Mouse (Mus musculus): ENCODE data around the gene A230050P20Rik. TPM values are rescaled to one million over a fixed set of nuclear protein-coding genes. Genes with fewer than 3 reads are reported as not detected.
A peak's percentile ranks its signal among the peaks of the same experiment; 100 is the strongest.

A230050P20Rik gene
- polyA plus RNA-seq, 1 experiment from 2014 or later = 5.4 TPM

DNA sequence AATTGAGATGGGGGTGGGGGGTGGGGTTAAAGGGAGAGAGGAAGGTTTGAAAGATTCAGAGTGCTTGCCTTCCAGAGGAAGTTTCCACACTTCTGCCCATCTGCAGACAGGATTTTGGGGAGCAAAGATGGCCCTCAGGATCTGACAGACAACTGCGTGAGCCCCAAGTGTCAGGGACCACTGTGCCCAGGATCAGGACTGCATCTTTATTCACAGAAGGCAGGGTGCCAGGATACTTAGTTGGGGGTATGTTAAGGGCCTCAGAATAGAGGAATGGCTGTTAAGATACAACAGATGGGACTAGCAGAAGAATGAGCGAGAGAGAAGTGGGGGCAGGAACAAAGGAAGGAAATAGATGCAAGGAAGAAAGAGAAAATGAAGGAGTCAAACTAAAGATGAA, 18.1 kb downstream of the A230050P20Rik start:
- Histone ChIP-seq H3K4me3 (ENCODE audit: low read depth, low read length) (no peak overlapping the region), H3K4me1 (ENCODE audit: insufficient read depth) (peaks cover 8% of the 10 kb centered on the region), H3K9ac (replicated peaks) (no peak overlapping the region), H3K4me2 (ENCODE audit: low read depth, low read length) (no peak overlapping the region), H3K27ac (ENCODE audit: low read depth) (no peak overlapping the region), H3K27me3 (ENCODE audit: insufficient read depth, low read length) (no peaks in the 10 kb centered on the region), H3K36me3 (replicated peaks; ENCODE audit: insufficient read depth, low read length) (peaks cover 24% of the 10 kb centered on the region), H3K9me3 (ENCODE audit: low read length) (no peaks in the 10 kb centered on the region)
- WGBS (ENCODE audit: insufficient replicate concordance) = 85% methylated on average over 2 of the region's 2 CpGs
- no peak for TF ChIP-seq EP300 (IDR thresholded peaks at IDR 0.05; ENCODE audit: low read depth)
- TF ChIP-seq CTCF (IDR thresholded peaks at IDR 0.05; ENCODE audit: low read depth) = no peak
- DNase-seq = no peak
- no peak for ATAC-seq

GRCm38 (mm10) chr9:20887191-20887590, 18.7 kb downstream of the A230050P20Rik start:
- no peak for ATAC-seq
- TF ChIP-seq CTCF (IDR thresholded peaks at IDR 0.05; ENCODE audit: low read depth) (no peak), EP300 (IDR thresholded peaks at IDR 0.05; ENCODE audit: low read depth) (no peak)
- WGBS (ENCODE audit: insufficient replicate concordance) = 85% methylated on average over 6 of the region's 6 CpGs
- no peak overlapping the region for H3K27ac ChIP-seq (ENCODE audit: low read depth)
- no peaks in the 10 kb centered on the region for H3K9me3 ChIP-seq (ENCODE audit: low read length)
- H3K4me2 ChIP-seq (ENCODE audit: low read depth, low read length) = peak overlapping the region; percentile 86
- no peak overlapping the region for H3K9ac ChIP-seq (replicated peaks)
- no peaks in the 10 kb centered on the region for H3K27me3 ChIP-seq (ENCODE audit: insufficient read depth, low read length)
- DNase-seq = no peak
- peaks cover 30% of the 10 kb centered on the region for H3K36me3 ChIP-seq (replicated peaks; ENCODE audit: insufficient read depth, low read length)
- H3K4me3 ChIP-seq (ENCODE audit: low read depth, low read length) = no peak overlapping the region
- peaks cover 8% of the 10 kb centered on the region for H3K4me1 ChIP-seq (ENCODE audit: insufficient read depth)

GRCm38 (mm10) chr9:20887704-20888385, 19.4 kb downstream of the A230050P20Rik start, which contains the start of gene Ppan:
Gene Ppan (plus strand): TSS chr9:20888175.
- peaks cover 35% of the 10 kb centered on the region for H3K36me3 ChIP-seq (replicated peaks; ENCODE audit: insufficient read depth, low read length)
- peaks cover 8% of the 10 kb centered on the region for H3K4me1 ChIP-seq (ENCODE audit: insufficient read depth)
- WGBS (ENCODE audit: insufficient replicate concordance) = under 1% methylated on average over 43 of the region's 43 CpGs
- no peaks in the 10 kb centered on the region for H3K9me3 ChIP-seq (ENCODE audit: low read length)
- TF ChIP-seq CTCF (IDR thresholded peaks at IDR 0.05; ENCODE audit: low read depth) (peak; percentile 14; the same call in 1 of the 2 replicates), EP300 (IDR thresholded peaks at IDR 0.05; ENCODE audit: low read depth) (no peak)
- H3K4me2 ChIP-seq (ENCODE audit: low read depth, low read length) = peak within 1 kb of the TSS; percentile 86
- H3K4me3 ChIP-seq (ENCODE audit: low read depth, low read length) = peak within 1 kb of the TSS; percentile 67
- no peaks in the 10 kb centered on the region for H3K27me3 ChIP-seq (ENCODE audit: insufficient read depth, low read length)
- peak within 1 kb of the TSS; percentile 89 for H3K27ac ChIP-seq (ENCODE audit: low read depth)
- H3K9ac ChIP-seq (replicated peaks) = peak within 1 kb of the TSS; percentile 82
- DNase-seq = peak; percentile 94
- ATAC-seq = peak; percentile 94

DNA sequence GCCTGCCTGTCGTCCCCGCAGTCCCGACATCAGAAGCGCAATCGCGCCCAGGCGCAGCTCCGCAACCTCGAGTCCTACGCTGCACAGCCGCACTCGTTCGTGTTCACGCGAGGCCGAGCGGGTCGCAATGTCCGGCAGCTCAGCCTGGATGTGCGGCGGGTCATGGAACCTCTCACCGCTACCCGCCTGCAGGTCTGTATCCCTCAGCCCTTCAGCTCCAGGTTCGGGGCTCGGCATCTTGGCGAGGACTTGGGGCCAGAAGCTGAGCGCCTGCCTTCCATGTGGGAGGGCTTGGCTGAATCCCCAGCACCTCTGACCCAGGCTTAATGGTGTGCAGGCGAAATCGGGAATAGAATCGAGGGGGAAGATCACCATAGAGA, 19.9 kb downstream of the A230050P20Rik start:
- Histone ChIP-seq H3K4me2 (ENCODE audit: low read depth, low read length) (peak overlapping the region; percentile 86), H3K27ac (ENCODE audit: low read depth) (peak overlapping the region; percentile 89), H3K9me3 (ENCODE audit: low read length) (no peaks in the 10 kb centered on the region), H3K36me3 (replicated peaks; ENCODE audit: insufficient read depth, low read length) (peaks cover 40% of the 10 kb centered on the region), H3K9ac (replicated peaks) (peak overlapping the region; percentile 82), H3K4me3 (ENCODE audit: low read depth, low read length) (peak overlapping the region; percentile 67), H3K4me1 (ENCODE audit: insufficient read depth) (peaks cover 8% of the 10 kb centered on the region), H3K27me3 (ENCODE audit: insufficient read depth, low read length) (no peaks in the 10 kb centered on the region)
- TF ChIP-seq CTCF (IDR thresholded peaks at IDR 0.05; ENCODE audit: low read depth) (no peak; the same call in 1 of the 2 replicates), EP300 (IDR thresholded peaks at IDR 0.05; ENCODE audit: low read depth) (no peak)
- DNase-seq (no peak), ATAC-seq (peak; percentile 39)
- under 1% methylated on average over 30 of the region's 30 CpGs for WGBS (ENCODE audit: insufficient replicate concordance)

DNA sequence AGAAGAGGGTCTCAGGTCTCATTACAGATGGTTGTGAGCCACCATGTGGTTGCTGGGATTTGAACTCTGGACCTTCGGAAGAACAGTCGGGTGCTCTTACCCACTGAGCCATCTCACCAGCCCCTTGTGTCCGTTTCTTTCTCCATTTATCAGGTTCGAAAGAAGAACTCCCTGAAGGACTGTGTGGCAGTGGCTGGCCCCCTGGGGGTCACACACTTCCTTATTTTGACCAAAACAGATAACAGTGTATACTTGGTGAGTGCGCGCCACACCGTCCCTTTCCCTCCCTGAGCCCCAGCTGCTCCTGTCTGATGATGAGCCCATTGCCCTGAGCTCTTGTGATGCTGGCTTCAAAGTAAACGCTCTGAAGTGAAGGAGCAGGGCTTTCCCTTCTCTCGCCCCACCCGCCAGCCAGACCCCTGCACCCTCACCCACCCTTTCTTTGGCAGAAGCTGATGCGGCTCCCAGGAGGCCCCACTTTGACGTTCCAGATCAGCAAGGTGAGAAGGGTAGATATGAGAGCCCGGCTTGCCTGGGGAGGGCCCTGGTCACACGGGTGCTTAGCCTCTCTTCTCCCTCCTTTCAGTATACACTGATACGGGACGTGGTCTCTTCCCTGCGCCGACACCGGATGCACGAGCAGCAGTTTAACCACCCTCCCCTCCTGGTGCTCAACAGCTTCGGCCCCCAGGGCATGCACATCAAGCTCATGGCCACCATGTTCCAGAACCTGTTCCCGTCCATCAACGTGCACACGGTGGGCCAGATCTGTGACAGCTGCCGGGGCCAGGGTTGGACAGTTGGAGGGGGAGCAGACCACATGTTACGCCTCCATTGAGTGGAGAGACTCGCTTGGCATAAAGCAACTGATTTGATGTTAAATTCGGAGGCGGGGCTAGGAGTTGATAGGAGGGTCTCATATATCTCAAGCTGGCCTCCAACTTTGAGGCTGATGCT, 21.0 kb downstream of the A230050P20Rik start:
- peak overlapping the region; percentile 30 for H3K27ac ChIP-seq (ENCODE audit: low read depth)
- no peak; the same call in none of the 2 replicates for TF ChIP-seq CTCF (IDR thresholded peaks at IDR 0.05; ENCODE audit: low read depth)
- H3K4me1 ChIP-seq (ENCODE audit: insufficient read depth) = peaks cover 8% of the 10 kb centered on the region
- H3K27me3 ChIP-seq (ENCODE audit: insufficient read depth, low read length) = no peaks in the 10 kb centered on the region
- 53% methylated on average over 29 of the region's 29 CpGs for WGBS (ENCODE audit: insufficient replicate concordance)
- DNase-seq = peak; percentile 61
- peaks cover 50% of the 10 kb centered on the region for H3K36me3 ChIP-seq (replicated peaks; ENCODE audit: insufficient read depth, low read length)
- peak overlapping the region; percentile 86 for H3K4me2 ChIP-seq (ENCODE audit: low read depth, low read length)
- peak overlapping the region; percentile 67 for H3K4me3 ChIP-seq (ENCODE audit: low read depth, low read length)
- peak; percentile 26 for ATAC-seq
- peak overlapping the region; percentile 82 for H3K9ac ChIP-seq (replicated peaks)
- H3K9me3 ChIP-seq (ENCODE audit: low read length) = no peaks in the 10 kb centered on the region

- Histone ChIP-seq H3K27me3 (ENCODE audit: insufficient read depth, low read length) (no peaks in the 10 kb centered on the region), H3K27ac (ENCODE audit: low read depth) (peak overlapping the region; percentile 29; the same call in 1 of the 2 replicates), H3K4me1 (ENCODE audit: insufficient read depth) (peaks cover 8% of the 10 kb centered on the region), H3K36me3 (replicated peaks; ENCODE audit: insufficient read depth, low read length) (peaks cover 60% of the 10 kb centered on the region), H3K4me2 (ENCODE audit: low read depth, low read length) (no peak overlapping the region), H3K9me3 (ENCODE audit: low read length) (no peaks in the 10 kb centered on the region), H3K9ac (replicated peaks) (no peak overlapping the region), H3K4me3 (ENCODE audit: low read depth, low read length) (no peak overlapping the region)
- no peak for DNase-seq
- ATAC-seq = no peak
- 83% methylated on average over 5 of the region's 5 CpGs for WGBS (ENCODE audit: insufficient replicate concordance)
- TF ChIP-seq EP300 (IDR thresholded peaks at IDR 0.05; ENCODE audit: low read depth) = no peak
- TF ChIP-seq CTCF (IDR thresholded peaks at IDR 0.05; ENCODE audit: low read depth) = no peak
These were observed 22.0 kb downstream of the A230050P20Rik start for GRCm38 (mm10) chr9:20890411-20890810.

Data from liver, postnatal 0 days (tissue).